Mouse (Mus musculus): ENCODE results near the gene Olfr510. TPM values are rescaled to one million over a fixed set of nuclear protein-coding genes. Genes with fewer than 3 reads are reported as not detected.

The Olfr510 gene
- polyA plus RNA-seq, 1 experiment from 2014 or later: not detected

DNA sequence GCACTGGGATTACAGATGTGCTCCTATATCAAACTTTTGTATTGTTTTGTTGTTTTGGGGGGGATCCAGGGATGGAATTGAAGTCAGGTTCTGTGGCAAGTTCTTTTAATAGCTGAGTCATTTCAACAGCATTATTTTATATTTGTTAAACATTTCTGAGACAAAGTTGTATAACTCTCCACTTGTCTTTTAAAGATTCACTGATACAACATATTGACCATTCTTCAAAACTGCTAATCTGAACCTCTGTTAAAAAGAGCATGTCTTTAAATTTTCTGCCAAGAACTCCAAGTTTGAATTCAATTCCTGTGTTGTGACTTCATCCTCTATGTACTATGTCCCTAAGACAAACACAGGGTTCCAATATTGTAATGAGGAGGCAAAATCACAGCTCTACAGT lies 46.8 kb downstream of the Olfr510 start, which contains the start of gene Olfr512:
Olfr512 (plus strand) TSS at position 301 of the 400 bp plus-strand sequence.
- Histone ChIP-seq H3K4me2 (ENCODE audit: low read length) (no peak within 1 kb of the TSS), H3K27ac (replicated peaks in 1 of 2; ENCODE audit: control insufficient read depth in 1 of 2, insufficient read depth in 1 of 2, low read depth in 2 of 2, low read length in 2 of 2) (no peak within 1 kb of the TSS), H3K4me1 (ENCODE audit: control insufficient read depth in 2 of 2, insufficient read depth in 2 of 2, low read length in 2 of 2) (no peaks in the 10 kb centered on the region), H3K4me3 (ENCODE audit: control insufficient read depth in 1 of 2, insufficient read depth in 1 of 2, low read depth in 1 of 2, low read length in 2 of 2) (no peak within 1 kb of the TSS), H3K9ac (ENCODE audit: low read length) (no peak within 1 kb of the TSS), H3K27me3 (ENCODE audit: control insufficient read depth, insufficient read depth, low read length) (no peaks in the 10 kb centered on the region), H3K9me3 (ENCODE audit: control insufficient read depth, low read length) (peaks cover 4% of the 10 kb centered on the region; the same call in 1 of the 2 replicates), H3K36me3 (ENCODE audit: control insufficient read depth, insufficient read depth, low read length) (no peaks in the 10 kb centered on the region)
- no peak for ATAC-seq (ENCODE audit: insufficient number of reproducible peaks, insufficient read depth, low FRiP score, low read depth)

Other genes with a start within 250 kb of the Olfr510 start
- not detected in 2 replicates for gene Olfr497, start 246.0 kb upstream of the Olfr510 start, polyA plus RNA-seq (2014; fragmentation: Nextera tagmentation; extraction: Ambion mirVana)
- not detected in 2 replicates for gene Olfr498, start 201.1 kb upstream of the Olfr510 start, polyA plus RNA-seq (2014; fragmentation: Nextera tagmentation; extraction: Ambion mirVana)
- not detected in 2 replicates for gene Olfr502, start 141.4 kb upstream of the Olfr510 start, polyA plus RNA-seq (2014; fragmentation: Nextera tagmentation; extraction: Ambion mirVana)
- not detected in 2 replicates for gene Olfr503, start 121.9 kb upstream of the Olfr510 start, polyA plus RNA-seq (2014; fragmentation: Nextera tagmentation; extraction: Ambion mirVana)
- gene Olfr504, start 100.6 kb upstream of the Olfr510 start, polyA plus RNA-seq (2014; fragmentation: Nextera tagmentation; extraction: Ambion mirVana): not detected in 2 replicates
- not detected in 2 replicates for gene Olfr506, start 55.6 kb upstream of the Olfr510 start, polyA plus RNA-seq (2014; fragmentation: Nextera tagmentation; extraction: Ambion mirVana)
- gene Olfr507, start 44.6 kb upstream of the Olfr510 start, polyA plus RNA-seq (2014; fragmentation: Nextera tagmentation; extraction: Ambion mirVana): not detected in 2 replicates
- gene Olfr508, start 36.4 kb upstream of the Olfr510 start, polyA plus RNA-seq (2014; fragmentation: Nextera tagmentation; extraction: Ambion mirVana): not detected in 2 replicates
- 0.05 TPM in 1 of 2 replicates, not detected in the other for gene Olfr509, start 14.5 kb upstream of the Olfr510 start, polyA plus RNA-seq (2014; fragmentation: Nextera tagmentation; extraction: Ambion mirVana)
- gene Olfr512, start 46.9 kb downstream of the Olfr510 start, polyA plus RNA-seq (2014; fragmentation: Nextera tagmentation; extraction: Ambion mirVana): not detected in 2 replicates
- not detected in 2 replicates for gene Olfr513, start 84.6 kb downstream of the Olfr510 start, polyA plus RNA-seq (2014; fragmentation: Nextera tagmentation; extraction: Ambion mirVana)
- gene Olfr514, start 159.6 kb downstream of the Olfr510 start, polyA plus RNA-seq (2014; fragmentation: Nextera tagmentation; extraction: Ambion mirVana): not detected in 2 replicates
- gene Olfr516, start 184.1 kb downstream of the Olfr510 start, polyA plus RNA-seq (2014; fragmentation: Nextera tagmentation; extraction: Ambion mirVana): not detected in 2 replicates
- not detected in 2 replicates for gene Olfr517, start 206.0 kb downstream of the Olfr510 start, polyA plus RNA-seq (2014; fragmentation: Nextera tagmentation; extraction: Ambion mirVana)
- gene Olfr518, start 218.6 kb downstream of the Olfr510 start, polyA plus RNA-seq (2014; fragmentation: Nextera tagmentation; extraction: Ambion mirVana): not detected in 2 replicates
- not detected in 2 replicates for gene Olfr519, start 228.0 kb downstream of the Olfr510 start, polyA plus RNA-seq (2014; fragmentation: Nextera tagmentation; extraction: Ambion mirVana)